7 mouse cellular contexts compared by ENCODE assay signal in genomic region chr9:103364601-103365289, GRCm38 (mm10). TPM values are rescaled to one million over a fixed set of nuclear protein-coding genes. Genes with fewer than 3 reads are reported as not detected.
DNase-seq lines count a peak whose midpoint lies in the region; ATAC-seq lines count a peak whose summit lies in the region.

No protein-coding gene starts in this region.

- H3K9me3 ChIP-seq in limb, embryonic 13.5 days = no peaks in the 10 kb centered on the region
- no peaks in the 10 kb centered on the region for H3K9me3 ChIP-seq in midbrain, embryonic 13.5 days

- 3% methylated on average over 60 of the region's 94 CpGs for WGBS in limb, embryonic 13.5 days
- 6% methylated on average over 66 of the region's 94 CpGs for WGBS in midbrain, embryonic 13.5 days

- H3K4me2 ChIP-seq in limb, embryonic 13.5 days (replicated peaks) = peak overlapping the region; percentile 76
- peak overlapping the region; percentile 90 for H3K4me2 ChIP-seq in midbrain, embryonic 13.5 days (replicated peaks)

- ATAC-seq in activated CD4-positive, CD25-positive, alpha-beta regulatory T cell, adult 4 months = peak; percentile 1
- ATAC-seq in limb, embryonic 13.5 days (ENCODE audit: low FRiP score, low read depth) = peak; percentile 17
- ATAC-seq in midbrain, embryonic 13.5 days = peak; percentile 51

- H3K4me1 ChIP-seq in limb, embryonic 13.5 days = peaks cover 26% of the 10 kb centered on the region
- peaks cover 41% of the 10 kb centered on the region for H3K4me1 ChIP-seq in midbrain, embryonic 13.5 days (replicated peaks)

- peak; percentile 67 for DNase-seq in embryo, embryonic 9.5 days (ENCODE audit: extremely low spot score)
- peak; percentile 98 for DNase-seq in heart, adult 11 months
- peak; percentile 67 for DNase-seq in kidney, adult 11 months
- DNase-seq in spleen, adult 18-20 months = peak; percentile 62 to 71

- H3K27me3 ChIP-seq in limb, embryonic 13.5 days = no peaks in the 10 kb centered on the region
- no peaks in the 10 kb centered on the region for H3K27me3 ChIP-seq in midbrain, embryonic 13.5 days

- peak overlapping the region; percentile 97 for H3K27ac ChIP-seq in limb, embryonic 13.5 days
- peak overlapping the region; percentile 98 for H3K27ac ChIP-seq in midbrain, embryonic 13.5 days

- H3K9ac ChIP-seq in limb, embryonic 13.5 days = peak overlapping the region; percentile 97
- peak overlapping the region; percentile 94 for H3K9ac ChIP-seq in midbrain, embryonic 13.5 days (replicated peaks)

- H3K4me3 ChIP-seq in limb, embryonic 13.5 days = peak overlapping the region; percentile 91
- peak overlapping the region; percentile 88 for H3K4me3 ChIP-seq in midbrain, embryonic 13.5 days (replicated peaks)

- peaks cover 27% of the 10 kb centered on the region for H3K36me3 ChIP-seq in limb, embryonic 13.5 days
- H3K36me3 ChIP-seq in midbrain, embryonic 13.5 days = peaks cover 13% of the 10 kb centered on the region; the same call in 1 of the 2 replicates

RNA-seq across cellular contexts. Expression of gene Cdv3, which starts 0.9 kb away (rescaled TPM):
- polyA plus RNA-seq in activated CD4-positive, CD25-positive, alpha-beta regulatory T cell, adult 4 months (2017; shearing (Covaris generic)) = 100 to 1,000 TPM in 1 of 2 experiments, 10 to 100 TPM in 1; 72.7 to 110 TPM
- 121 and 122 TPM in 2 replicates for polyA plus RNA-seq in limb, embryonic 13.5 days (2015; fragmentation: Nextera tagmentation; extraction: Ambion mirVana)
- polyA plus RNA-seq in midbrain, embryonic 13.5 days (2015; fragmentation: Nextera tagmentation; extraction: Ambion mirVana) = 85.2 and 105 TPM in 2 replicates

RNA-seq across cellular contexts. Expression of gene Topbp1, which starts 59.7 kb away (rescaled TPM):
- 10 to 100 TPM; 26.2 to 30.4 TPM for polyA plus RNA-seq in activated CD4-positive, CD25-positive, alpha-beta regulatory T cell, adult 4 months (2017; shearing (Covaris generic))
- 70.8 and 73.2 TPM in 2 replicates for polyA plus RNA-seq in limb, embryonic 13.5 days (2015; fragmentation: Nextera tagmentation; extraction: Ambion mirVana)
- polyA plus RNA-seq in midbrain, embryonic 13.5 days (2015; fragmentation: Nextera tagmentation; extraction: Ambion mirVana) = 32.0 and 36.2 TPM in 2 replicates

RNA-seq across cellular contexts. Expression of gene 1300017J02Rik, which starts 59.9 kb away (rescaled TPM):
- polyA plus RNA-seq in activated CD4-positive, CD25-positive, alpha-beta regulatory T cell, adult 4 months (2017; shearing (Covaris generic)) = under 1 TPM in 1 of 2 experiments, not detected in 1; 0.93 TPM
- 2.5 and 3.0 TPM in 2 replicates for polyA plus RNA-seq in limb, embryonic 13.5 days (2015; fragmentation: Nextera tagmentation; extraction: Ambion mirVana)
- polyA plus RNA-seq in midbrain, embryonic 13.5 days (2015; fragmentation: Nextera tagmentation; extraction: Ambion mirVana) = 1.5 and 1.6 TPM in 2 replicates

Comparison
In these comparisons a context has a peak if more than half of its experiments do, and no peak if none do; other contexts are left out.
1. Peak in every context shown above with its lines: DNase-seq, ATAC-seq, H3K4me3 ChIP-seq and H3K27ac ChIP-seq.
2. ATAC-seq: peak in every context shown above with its lines; median percentile 51 in midbrain, embryonic 13.5 days; 17 in limb, embryonic 13.5 days; 1 in activated CD4-positive, CD25-positive, alpha-beta regulatory T cell, adult 4 months.